Mouse (Mus musculus): ENCODE measurements at regions not wholly inside any gene's neighbourhood (a gene's known extent, or its start where the extent isn't known, plus 50 kb on each side); places are given as distances from the start of the nearest gene placed in this dataset.

DNA sequence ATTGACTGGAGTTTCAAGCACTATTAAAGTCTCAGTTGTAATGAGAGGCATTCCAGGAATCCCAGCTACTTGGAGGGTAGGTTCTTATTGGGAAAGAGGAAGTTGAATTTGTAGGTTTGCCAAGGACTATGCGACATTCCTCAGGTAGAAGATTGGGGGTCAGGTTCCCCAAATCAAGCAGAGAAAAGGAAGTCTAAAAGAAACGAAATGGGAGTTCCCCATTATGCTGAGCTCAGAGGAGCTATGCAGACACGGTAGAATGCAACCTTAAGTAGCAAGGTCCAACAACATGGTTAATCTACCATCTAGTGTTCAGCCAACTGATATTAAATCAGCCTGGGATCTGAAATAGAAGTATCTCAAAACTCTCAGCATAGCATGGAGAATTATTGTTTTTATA, 1365.9 kb upstream of the Slc10a2 start:
- TF ChIP-seq CTCF (IDR thresholded peaks at IDR 0.05; ENCODE audit: low read depth): no peak
- Histone ChIP-seq H3K9me3 (ENCODE audit: control insufficient read depth) (no peaks in the 10 kb centered on the region), H3K36me3 (ENCODE audit: control insufficient read depth, insufficient read depth) (no peaks in the 10 kb centered on the region), H3K4me3 (ENCODE audit: low read depth, low read length) (no peak overlapping the region), H3K27me3 (replicated peaks; ENCODE audit: control insufficient read depth, insufficient read depth, low read length) (no peaks in the 10 kb centered on the region), H3K27ac (ENCODE audit: low read depth, low read length) (no peak overlapping the region), H3K4me2 (replicated peaks; ENCODE audit: low read depth) (no peak overlapping the region), H3K9ac (ENCODE audit: low read depth, low read length) (no peak overlapping the region), H3K4me1 (replicated peaks; ENCODE audit: control insufficient read depth, insufficient read depth, low read length) (no peaks in the 10 kb centered on the region)
- WGBS: 82% methylated on average over 3 of the region's 3 CpGs
- ATAC-seq: no peak

DNA sequence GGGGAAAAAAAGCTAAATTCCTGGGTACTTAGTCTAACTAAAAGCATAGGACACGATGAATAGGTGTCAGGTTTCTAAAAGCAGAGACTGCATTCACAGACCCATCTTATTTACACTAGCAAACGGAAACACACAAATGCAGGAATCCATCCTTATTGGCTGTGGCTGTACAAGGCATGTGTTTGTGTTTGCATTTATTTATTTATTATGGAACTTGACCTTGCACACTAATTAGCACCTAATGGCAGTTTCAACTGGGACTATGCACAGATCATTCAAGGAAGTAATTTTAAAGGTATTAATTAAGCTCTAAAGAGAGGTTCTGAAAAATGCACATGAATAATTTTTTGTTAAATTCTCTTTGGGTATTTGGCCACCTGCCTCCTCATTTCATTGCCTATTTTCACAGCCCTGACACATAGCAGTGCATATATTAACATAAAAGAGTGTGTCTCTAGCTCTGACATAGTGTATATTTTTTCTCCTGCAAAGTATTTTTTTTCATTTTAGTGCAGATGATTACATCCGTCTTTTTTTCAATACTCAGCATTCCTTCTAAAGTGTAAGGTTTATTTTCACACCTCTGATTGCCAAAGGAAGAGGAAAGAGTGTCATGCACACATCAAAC, 1351.5 kb upstream of the Slc10a2 start:
- Histone ChIP-seq H3K27ac (ENCODE audit: low read depth, low read length) (no peak overlapping the region), H3K9ac (ENCODE audit: low read depth, low read length) (no peak overlapping the region), H3K4me3 (ENCODE audit: low read depth, low read length) (no peak overlapping the region), H3K36me3 (ENCODE audit: control insufficient read depth, insufficient read depth) (no peaks in the 10 kb centered on the region), H3K4me1 (replicated peaks; ENCODE audit: control insufficient read depth, insufficient read depth, low read length) (no peaks in the 10 kb centered on the region), H3K9me3 (ENCODE audit: control insufficient read depth) (no peaks in the 10 kb centered on the region), H3K4me2 (replicated peaks; ENCODE audit: low read depth) (no peak overlapping the region), H3K27me3 (replicated peaks; ENCODE audit: control insufficient read depth, insufficient read depth, low read length) (no peaks in the 10 kb centered on the region)
- ATAC-seq: no peak
- no peak for TF ChIP-seq CTCF (IDR thresholded peaks at IDR 0.05; ENCODE audit: low read depth)
- WGBS: 64% methylated on average over 3 of the region's 3 CpGs

DNA sequence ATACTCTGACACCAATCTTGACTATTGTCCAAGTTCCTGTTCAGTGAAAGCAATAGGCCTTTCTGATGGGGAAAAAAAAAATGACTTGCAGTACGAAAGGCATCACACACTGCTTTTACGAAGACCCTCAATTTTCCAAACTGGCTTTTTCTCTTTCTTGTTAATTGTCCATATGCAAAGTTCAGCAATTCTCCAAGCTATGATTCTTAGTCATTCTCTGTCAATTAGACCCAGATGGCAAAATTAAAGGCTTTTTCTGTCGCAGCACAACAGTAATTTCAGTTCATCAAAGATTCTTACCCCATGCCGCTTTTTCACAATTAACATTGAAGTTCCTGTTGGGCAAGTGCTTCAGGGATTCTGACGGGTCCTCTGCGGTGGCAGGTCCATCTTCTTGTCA, 1343.2 kb upstream of the Slc10a2 start:
- no peaks in the 10 kb centered on the region for H3K4me1 ChIP-seq (replicated peaks; ENCODE audit: control insufficient read depth, insufficient read depth, low read length)
- TF ChIP-seq CTCF (IDR thresholded peaks at IDR 0.05; ENCODE audit: low read depth): no peak
- no peaks in the 10 kb centered on the region for H3K27me3 ChIP-seq (replicated peaks; ENCODE audit: control insufficient read depth, insufficient read depth, low read length)
- no peaks in the 10 kb centered on the region for H3K9me3 ChIP-seq (ENCODE audit: control insufficient read depth)
- no peak overlapping the region for H3K4me2 ChIP-seq (replicated peaks; ENCODE audit: low read depth)
- H3K9ac ChIP-seq (ENCODE audit: low read depth, low read length): no peak overlapping the region
- H3K27ac ChIP-seq (ENCODE audit: low read depth, low read length): no peak overlapping the region
- 78% methylated on average over 6 of the region's 6 CpGs for whole genome bisulfite sequencing
- H3K36me3 ChIP-seq (ENCODE audit: control insufficient read depth, insufficient read depth): no peaks in the 10 kb centered on the region
- no peak for ATAC-seq
- no peak overlapping the region for H3K4me3 ChIP-seq (ENCODE audit: low read depth, low read length)

DNA sequence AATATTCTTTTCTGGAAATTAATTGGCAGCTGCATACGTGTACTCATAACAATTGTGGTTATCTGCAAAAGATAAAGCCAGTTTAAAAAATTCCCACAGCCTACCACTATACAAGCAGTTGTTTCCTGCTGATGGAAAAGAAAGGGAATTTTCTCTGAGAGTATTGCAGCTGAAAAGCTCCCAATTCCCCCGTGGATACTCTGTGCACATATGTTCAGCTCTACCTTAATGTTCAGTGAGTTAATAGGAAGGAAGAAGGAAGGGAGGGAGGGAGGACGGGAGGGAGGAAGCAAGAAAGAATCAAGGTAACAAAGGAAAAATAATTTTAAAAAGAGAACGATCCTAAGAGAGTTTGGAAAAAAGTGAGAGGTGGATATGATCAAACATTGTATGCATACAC, 1333.9 kb upstream of the Slc10a2 start:
- Histone ChIP-seq H3K4me1 (replicated peaks; ENCODE audit: control insufficient read depth, insufficient read depth, low read length) (no peaks in the 10 kb centered on the region), H3K36me3 (ENCODE audit: control insufficient read depth, insufficient read depth) (no peaks in the 10 kb centered on the region), H3K9me3 (ENCODE audit: control insufficient read depth) (no peaks in the 10 kb centered on the region), H3K27me3 (replicated peaks; ENCODE audit: control insufficient read depth, insufficient read depth, low read length) (no peaks in the 10 kb centered on the region), H3K4me3 (ENCODE audit: low read depth, low read length) (no peak overlapping the region), H3K9ac (ENCODE audit: low read depth, low read length) (no peak overlapping the region), H3K27ac (ENCODE audit: low read depth, low read length) (no peak overlapping the region), H3K4me2 (replicated peaks; ENCODE audit: low read depth) (no peak overlapping the region)
- no peak for TF ChIP-seq CTCF (IDR thresholded peaks at IDR 0.05; ENCODE audit: low read depth)
- 53% methylated on average over 4 of the region's 4 CpGs for WGBS
- ATAC-seq: no peak

Measured in intestine, postnatal 0 days (tissue).